Mouse (Mus musculus) cerebellum, adult (tissue): ENCODE measurements around the gene Ccdc117.

Experiments used
- ATAC-seq: cut with Nextera tagmentation; 2 replicates; pipeline ENCODE4 v1.9.2; 2017; ENCODE audit warnings: mild to moderate bottlenecking, moderate library complexity, mixed read lengths; ENCODE audit not compliant: insufficient number of reproducible peaks, low FRiP score, low TSS enrichment

Ccdc117 gene

DNA sequence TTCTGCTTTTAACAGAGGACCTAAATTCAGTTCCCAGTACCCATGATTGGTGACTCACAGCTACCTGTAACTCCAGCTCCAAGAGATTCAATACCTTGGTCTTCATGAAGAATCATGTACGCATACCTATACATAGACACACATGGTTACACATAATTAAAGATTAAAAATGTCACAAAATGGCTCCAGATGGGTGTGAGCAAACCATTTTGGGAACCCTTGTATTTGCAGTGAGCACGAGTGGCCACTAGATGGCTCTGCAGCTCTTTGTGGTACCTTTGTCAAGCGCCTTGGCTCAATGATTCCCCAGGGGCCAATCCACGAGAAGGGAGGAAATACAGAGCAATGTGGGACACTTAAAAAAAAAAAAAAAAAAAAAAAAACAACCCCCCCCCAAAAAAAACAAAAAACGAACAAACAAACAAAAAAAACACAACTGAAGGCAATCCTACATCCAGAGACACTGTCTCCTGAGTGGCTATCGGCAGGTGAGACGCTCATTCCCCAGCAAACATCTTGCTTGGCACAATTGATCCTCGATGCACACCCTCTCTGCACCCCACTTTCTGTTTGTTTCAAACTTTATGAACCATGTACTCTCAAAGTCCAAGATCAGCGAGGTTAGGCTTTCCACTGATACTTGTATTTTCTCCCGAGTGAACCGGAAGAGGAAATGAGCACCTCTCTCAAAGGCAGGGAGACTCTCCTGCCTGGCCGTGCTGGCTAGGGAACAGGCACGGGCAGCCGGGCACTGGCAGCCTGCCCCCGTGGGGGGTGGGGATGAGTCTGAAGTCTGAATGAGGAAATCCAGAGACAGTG lies 56.6 kb downstream of the Ccdc117 start:
- peak; percentile 72; the same call in 1 of the 2 replicates for ATAC-seq

DNA sequence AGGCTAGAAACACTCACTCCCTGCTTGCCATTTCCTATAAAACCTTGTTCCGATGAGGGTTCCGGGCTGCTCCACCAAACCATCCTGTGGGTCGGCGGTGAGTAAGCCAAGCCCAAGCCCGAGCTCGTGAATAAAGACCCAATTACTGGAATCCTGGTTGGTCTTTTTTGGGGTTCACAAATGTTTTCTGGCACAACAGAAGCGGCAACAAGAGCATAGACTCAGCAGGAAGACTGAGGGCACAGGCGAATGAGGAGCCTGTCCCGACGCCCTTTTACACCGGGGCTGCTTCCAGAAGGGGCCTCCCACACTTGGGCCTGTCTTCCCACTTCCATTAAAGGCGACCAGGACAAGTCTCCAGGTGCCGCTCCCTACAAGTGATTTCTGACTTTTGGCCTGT lies 59.4 kb downstream of the Ccdc117 start:
- no peak for ATAC-seq
